ENCODE assay signal across 24 mouse cellular contexts in genomic region chr9:21102076-21102475, GRCm38 (mm10). TPM values are rescaled to one million over a fixed set of nuclear protein-coding genes. Genes with fewer than 3 reads are reported as not detected.
"Had no signal": no experiment of that assay in that cellular context is flagged by ENCODE, and none has a peak within 500 bp of the region (broad histone marks: within the 10 kb centered on the region; RNA-seq: fewer than 3 reads in every experiment).

No protein-coding gene starts in this region.

- H3K4me1 ChIP-seq: hindbrain, embryonic 15.5 days had no signal

- H3K27ac ChIP-seq: heart, embryonic 10.5 days; heart, embryonic 13.5 days; heart, embryonic 15.5 days; hindbrain, embryonic 10.5 days; hindbrain, embryonic 12.5 days; hindbrain, embryonic 13.5 days; hindbrain, embryonic 14.5 days; hindbrain, embryonic 15.5 days; hindbrain, postnatal 0 days; intestine, embryonic 15.5 days; kidney, embryonic 15.5 days; kidney, postnatal 0 days; layer of hippocampus, adult 2 months; left cerebral cortex, adult 2 months had no signal

- H3K9ac ChIP-seq: heart, embryonic 12.5 days; heart, embryonic 13.5 days; heart, embryonic 15.5 days; hindbrain, embryonic 12.5 days; hindbrain, embryonic 13.5 days; hindbrain, embryonic 14.5 days; hindbrain, embryonic 15.5 days; intestine, embryonic 15.5 days; kidney, embryonic 15.5 days had no signal

- H3K4me3 ChIP-seq: heart, embryonic 10.5 days; heart, embryonic 12.5 days; heart, embryonic 13.5 days; heart, embryonic 15.5 days; hindbrain, embryonic 10.5 days; hindbrain, embryonic 12.5 days; hindbrain, embryonic 13.5 days; hindbrain, embryonic 15.5 days; intestine, embryonic 15.5 days; kidney, embryonic 15.5 days; layer of hippocampus, adult 2 months; left cerebral cortex, adult 2 months had no signal

- H3K9me3 ChIP-seq: heart, embryonic 10.5 days; heart, embryonic 12.5 days; heart, embryonic 13.5 days; heart, embryonic 15.5 days; hindbrain, embryonic 10.5 days; hindbrain, embryonic 12.5 days; hindbrain, embryonic 13.5 days; hindbrain, embryonic 15.5 days; intestine, embryonic 15.5 days; kidney, embryonic 15.5 days had no signal

- H3K36me3 ChIP-seq: heart, embryonic 10.5 days; hindbrain, embryonic 12.5 days; hindbrain, embryonic 15.5 days; intestine, embryonic 15.5 days had no signal

- H3K27me3 ChIP-seq: heart, embryonic 12.5 days; heart, embryonic 13.5 days; heart, embryonic 15.5 days; hindbrain, embryonic 12.5 days; hindbrain, embryonic 13.5 days; hindbrain, embryonic 15.5 days; intestine, embryonic 15.5 days; kidney, embryonic 15.5 days had no signal

- DNase-seq: heart, postnatal 10 days; heart, postnatal 14 days; heart, postnatal 36 days; heart, postnatal 4 days; kidney, postnatal 4 days; layer of hippocampus, adult 9-11 months; layer of hippocampus, postnatal 36 days had no signal

RNA-seq across cellular contexts. Expression of gene Gm49373, which starts 29.2 kb away (rescaled TPM):
- total RNA-seq: hematopoietic stem cell, adult 5-6 weeks had no signal
- polyA plus RNA-seq: inflammation-experienced regulatory T-cells, adult 6 months had no signal
